Mouse (Mus musculus) CH12.LX (cell line): ENCODE data around the gene Gm20388.

Experiments
- CTCF ChIP-seq, 2 experiments: IDR thresholded peaks in 1 of 2; conservative IDR thresholded peaks in 1 of 2; 2 replicates each; pipeline ENCODE4 v1.5.1; 2011 to 2012; ENCODE audit warnings: low read depth in 2 of 2, low read length in 2 of 2, improper control_type of control experiment in 1 of 2, inconsistent platforms in 1 of 2, mild to moderate bottlenecking in 1 of 2, moderate library complexity in 1 of 2
- E2F4 ChIP-seq: IDR thresholded peaks from 2 replicates; pipeline ENCODE4 v1.6.1; 2011; ENCODE audit warnings: low read depth, low read length, improper control_type of control experiment; ENCODE audit not compliant: insufficient replicate concordance
- MAX ChIP-seq: IDR thresholded peaks from 2 replicates; pipeline ENCODE4 v1.6.1; 2011; ENCODE audit warnings: low read length, improper control_type of control experiment
- MEF2A ChIP-seq: IDR thresholded peaks from 2 replicates; pipeline ENCODE4 v1.6.1; 2014; ENCODE audit warnings: low read depth, mild to moderate bottlenecking, inconsistent platforms, low read length, improper control_type of control experiment, borderline replicate concordance
- MYC ChIP-seq: IDR thresholded peaks from 2 replicates; pipeline ENCODE4 v1.6.1; 2011; ENCODE audit warnings: low read depth, mild to moderate bottlenecking, improper control_type of control experiment, low read length
- PAX5 ChIP-seq: IDR thresholded peaks from 2 replicates; pipeline ENCODE4 v1.6.1; 2012; ENCODE audit warnings: low read length, inconsistent platforms, mixed read lengths
- POLR2A ChIP-seq: IDR thresholded peaks from 2 replicates; pipeline ENCODE4 v1.6.1; 2011; ENCODE audit warnings: low read depth, mild to moderate bottlenecking, improper control_type of control experiment, low read length
- TCF12 ChIP-seq: IDR thresholded peaks from 2 replicates; pipeline ENCODE4 v1.6.1; 2014; ENCODE audit warnings: low read depth, mild to moderate bottlenecking, inconsistent platforms, low read length, improper control_type of control experiment
- ZKSCAN1 ChIP-seq: IDR thresholded peaks from 2 replicates; pipeline ENCODE4 v1.6.1; 2012; ENCODE audit warnings: low read depth, inconsistent platforms, low read length, improper control_type of control experiment, borderline replicate concordance

- TF ChIP-seq ZKSCAN1 = no peak
- TF ChIP-seq MEF2A = no peak
- no peak; a peak in 1 of 4 replicates for TF ChIP-seq CTCF (conservative IDR thresholded peaks at IDR 0.05 in 1 of 2, IDR thresholded peaks at IDR 0.05 in 1 of 2; ENCODE audit: low read depth in 2 of 2, low read length in 2 of 2)
- TF ChIP-seq E2F4 = no peak
- no peak for TF ChIP-seq MYC
- TF ChIP-seq PAX5 = no peak
- no peak for TF ChIP-seq POLR2A
- no peak for TF ChIP-seq MAX
- no peak for TF ChIP-seq TCF12
These were observed 2145.5 kb downstream of the Gm20388 start for GRCm38 (mm10) chr8:122056113-122056512.
